Mouse (Mus musculus) liver, embryonic 14.5 days (tissue): ENCODE results near the gene Gpalpp1. TPM values are rescaled to one million over a fixed set of nuclear protein-coding genes. Genes with fewer than 3 reads are reported as not detected.

ENCODE experiments used
- ATAC-seq: fragments of 200-750 bp; cut with Nextera tagmentation; 2 replicates; pipeline ENCODE4 v1.8.0; 2017; ENCODE audit warnings: moderate number of reproducible peaks, mild to moderate bottlenecking, moderate library complexity; ENCODE audit not compliant: insufficient read depth
- DNase-seq, 3 experiments: peaks; one replicate each; pipeline ENCODE4 v3.0.0-alpha.2; 2012 to 2013; ENCODE audit warnings: low read depth in 3 of 3, low spot score in 3 of 3
- H3K27ac ChIP-seq: fragments of 300-500 bp; sonication (generic); 2 replicates; pipeline ENCODE4 v1.5.1; 2014; ENCODE audit warnings: moderate library complexity, mild to moderate bottlenecking, control low read depth, inconsistent platforms
- H3K27me3 ChIP-seq: fragments of 300-500 bp; sonication (generic); 2 replicates; pipeline ENCODE4 v1.6.1; 2014; ENCODE audit warnings: mild to moderate bottlenecking, low read length, moderate library complexity; ENCODE audit not compliant: control insufficient read depth, insufficient read depth
- H3K36me3 ChIP-seq: fragments of 300-500 bp; sonication (generic); replicated peaks from 2 replicates; pipeline ENCODE4 v1.6.1; 2014; ENCODE audit warnings: low read depth; ENCODE audit not compliant: control insufficient read depth, insufficient read depth
- H3K4me1 ChIP-seq, 2 experiments: fragments of 200-500 bp in 1 of 2; fragments of 300-500 bp in 1 of 2; sonication (generic) in 1 of 2; replicated peaks; 2 replicates each; pipeline ENCODE4 v1.6.1; 2012 to 2014; ENCODE audit warnings: antibody characterized with exemption in 1 of 2, inconsistent platforms in 1 of 2, low read length in 1 of 2; ENCODE audit not compliant: control insufficient read depth in 2 of 2, insufficient read depth in 2 of 2
- H3K4me2 ChIP-seq: fragments of 300-500 bp; sonication (generic); 2 replicates; pipeline ENCODE4 v1.6.1; 2014; ENCODE audit warnings: low read depth, mild to moderate bottlenecking, control low read depth, moderate library complexity
- H3K4me3 ChIP-seq, 2 experiments: fragments of 200-500 bp in 1 of 2; fragments of 300-500 bp in 1 of 2; sonication (generic) in 1 of 2; 2 replicates each; pipeline ENCODE4 v1.5.1; 2012 to 2014; ENCODE audit warnings: low read depth in 2 of 2, low read length in 2 of 2, mild to moderate bottlenecking in 2 of 2, control low read depth in 1 of 2, inconsistent platforms in 1 of 2, moderate library complexity in 1 of 2; ENCODE audit not compliant: insufficient read depth in 1 of 2
- H3K9ac ChIP-seq: fragments of 300-500 bp; sonication (generic); replicated peaks from 2 replicates; pipeline ENCODE4 v1.6.1; 2014; ENCODE audit warnings: mild to moderate bottlenecking, control low read depth, moderate library complexity
- H3K9me3 ChIP-seq: fragments of 300-500 bp; sonication (generic); 2 replicates; pipeline ENCODE4 v1.6.1; 2016; ENCODE audit warnings: low read length, mixed read lengths; ENCODE audit not compliant: control insufficient read depth
- CTCF ChIP-seq: IDR thresholded peaks from 2 replicates; pipeline ENCODE4 v1.5.1; 2016; ENCODE audit warnings: antibody characterized with exemption, low read depth, control low read depth
- EP300 ChIP-seq: IDR thresholded peaks from 2 replicates; pipeline ENCODE4 v1.6.1; 2016; ENCODE audit warnings: antibody characterized with exemption, low read depth
- WGBS: fragments of 180-500 bp; shearing (Covaris S2); extraction: QIAGEN DNeasy Blood & Tissue Kit; methylation state at CpG from one replicate; pipeline ENCODE4 v1.1.7; 2014; ENCODE audit not compliant: insufficient replicate concordance; 5-methylcytosine and 5-hydroxymethylcytosine counted together
- polyA plus RNA-seq, 2 experiments: library from polyadenylated mRNA; depleted of rRNA in 1 of 2; stranded (reverse) in 1 of 2; unstranded in 1 of 2; fragments of >200 nt; fragmentation: Nextera tagmentation in 1 of 2; extraction: Ambion mirVana in 1 of 2; gene quantifications; 2 replicates each; pipeline versions ENCODE4 v1.2.1 to v1.2.3; 2012 to 2014

Gpalpp1 gene
- polyA plus RNA-seq (2012; rRNA removed): 2.7 and 3.9 TPM in 2 replicates
- 5.2 and 6.3 TPM in 2 replicates for polyA plus RNA-seq (2014; fragmentation: Nextera tagmentation; extraction: Ambion mirVana)

DNA sequence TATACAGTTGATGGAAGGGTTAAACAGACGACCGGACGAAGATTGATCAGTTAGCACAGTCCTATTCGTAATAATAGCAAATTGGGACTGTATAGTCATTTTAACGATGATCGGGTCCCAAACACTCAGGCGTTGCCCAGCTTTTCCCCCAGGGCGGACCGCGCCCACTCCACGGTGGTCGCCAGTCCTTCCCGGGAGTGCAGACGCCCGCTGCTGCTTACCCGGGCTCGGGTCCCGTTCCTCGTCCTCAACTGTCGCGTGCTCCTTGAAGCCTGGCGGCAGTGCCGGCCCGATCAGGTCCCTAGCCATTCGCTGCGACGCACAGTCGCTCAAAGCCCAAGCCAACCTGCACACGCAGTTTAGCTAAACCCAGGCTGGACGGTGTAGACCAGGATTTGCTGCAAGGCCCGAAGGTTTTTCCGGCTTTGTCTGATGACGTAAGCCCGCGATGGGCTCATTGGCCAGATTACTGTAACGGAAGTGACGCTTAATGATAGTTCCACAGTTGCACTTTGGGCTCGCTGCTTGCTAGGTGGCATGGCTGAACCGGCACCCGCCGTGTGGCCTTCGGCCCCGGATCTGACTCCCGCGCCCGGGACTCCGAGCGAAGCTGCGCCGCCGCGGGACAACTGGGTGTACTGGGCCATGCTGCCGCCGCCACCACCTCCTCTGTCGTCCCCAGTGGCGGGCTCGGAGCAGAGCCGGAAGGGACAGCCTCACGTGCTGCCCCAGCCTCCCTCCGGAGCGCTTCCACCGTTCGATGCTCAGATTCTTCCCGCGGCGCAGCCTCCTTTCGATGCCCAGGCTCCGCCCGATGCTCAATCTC lies at the start of gene Gpalpp1, which contains the start of gene Nufip1:
Gene Gpalpp1 (minus strand): TSS at position 365 of the 826 bp plus-strand sequence.
Gene Nufip1 (plus strand): TSS at position 496 of the 826 bp plus-strand sequence.
- peaks cover 13% of the 10 kb centered on the region for H3K36me3 ChIP-seq
- DNase-seq (peak; percentile 88 to 91 (median 90)), ATAC-seq (peak; percentile 98)
- TF ChIP-seq EP300 (no peak), CTCF (peak; percentile 31; the same call in 1 of the 2 replicates)
- peak within 1 kb of the TSS; percentile 89 for H3K9ac ChIP-seq
- under 1% methylated on average over 69 of the region's 69 CpGs for WGBS
- H3K27ac ChIP-seq: peak within 1 kb of the TSS; percentile 44
- H3K9me3 ChIP-seq: no peaks in the 10 kb centered on the region
- H3K4me3 ChIP-seq: peak within 1 kb of the TSS; percentile 89 to 91
- no peaks in the 10 kb centered on the region for H3K27me3 ChIP-seq
- H3K4me2 ChIP-seq: peak within 1 kb of the TSS; percentile 71
- H3K4me1 ChIP-seq: peaks cover 6 to 9% of the 10 kb centered on the region in 2 experiments

- Histone ChIP-seq H3K9me3 (no peaks in the 10 kb centered on the region), H3K36me3 (no peaks in the 10 kb centered on the region), H3K27me3 (no peaks in the 10 kb centered on the region), H3K9ac (no peak overlapping the region), H3K27ac (no peak overlapping the region), H3K4me2 (no peak overlapping the region), H3K4me3 (no peak overlapping the region), H3K4me1 (peaks cover 0 to 12% of the 10 kb centered on the region in 2 experiments; a peak in 2 of 4 replicates)
- WGBS: 27% methylated on average over 5 of the region's 5 CpGs
- no peak for DNase-seq
- TF ChIP-seq EP300 (no peak), CTCF (no peak)
- peak; percentile 53; the same call in 1 of the 2 replicates for ATAC-seq
Observed at GRCm38 (mm10) chr14:76158192-76158785, 47.7 kb upstream of the Gpalpp1 start.

DNA sequence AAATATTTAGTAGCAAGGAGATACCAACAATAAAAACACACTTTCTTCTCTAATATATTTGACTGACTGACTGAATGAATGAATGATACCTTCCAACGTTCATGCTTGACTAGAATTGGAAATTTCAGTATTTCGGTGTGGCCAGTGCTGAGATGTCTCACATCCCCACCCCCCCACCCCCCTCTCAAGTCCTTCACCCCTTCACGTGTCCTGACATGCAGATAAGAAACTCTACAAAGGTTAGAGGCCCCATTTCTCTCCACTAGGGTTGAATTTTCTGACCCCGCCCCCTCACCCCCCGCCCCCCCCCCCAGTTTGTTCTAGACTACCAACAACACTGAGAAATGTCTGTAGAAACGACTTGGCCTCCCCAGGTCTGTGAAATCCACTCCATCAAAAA lies 43.3 kb upstream of the Gpalpp1 start:
- TF ChIP-seq EP300: no peak
- no peak for TF ChIP-seq CTCF
- Histone ChIP-seq H3K27ac (no peak overlapping the region), H3K27me3 (no peaks in the 10 kb centered on the region), H3K9me3 (no peaks in the 10 kb centered on the region), H3K4me3 (no peak overlapping the region), H3K4me1 (peaks cover 2 to 24% of the 10 kb centered on the region in 2 experiments; a peak in 3 of 4 replicates), H3K9ac (no peak overlapping the region), H3K4me2 (peak overlapping the region; percentile 70), H3K36me3 (no peaks in the 10 kb centered on the region)
- DNase-seq (no peak), ATAC-seq (no peak)
- WGBS: 14% methylated on average over 6 of the region's 6 CpGs

GRCm38 (mm10) chr14:76153003-76153675 lies 42.6 kb upstream of the Gpalpp1 start:
- H3K4me2 ChIP-seq: peak overlapping the region; percentile 70
- no peaks in the 10 kb centered on the region for H3K27me3 ChIP-seq
- no peaks in the 10 kb centered on the region for H3K9me3 ChIP-seq
- ATAC-seq (peak; percentile 6; the same call in 1 of the 2 replicates), DNase-seq (peak in 2 of 3 experiments; percentile 16 to 28)
- peak overlapping the region; percentile 57 for H3K9ac ChIP-seq
- H3K27ac ChIP-seq: peak overlapping the region; percentile 66
- H3K36me3 ChIP-seq: no peaks in the 10 kb centered on the region
- 4% methylated on average over 24 of the region's 24 CpGs for WGBS
- TF ChIP-seq EP300 (no peak), CTCF (no peak)
- peaks cover 2 to 22% of the 10 kb centered on the region in 2 experiments; a peak in 3 of 4 replicates for H3K4me1 ChIP-seq
- peak overlapping the region; percentile 66 to 79 for H3K4me3 ChIP-seq
